Mouse (Mus musculus) inflammation-experienced regulatory T-cells, adult 6 months (primary cell): Measurements from ENCODE around the gene Eif4a1. TPM values are rescaled to one million over a fixed set of nuclear protein-coding genes. Genes with fewer than 3 reads are reported as not detected.
"Not testable (repeated sequence)": the region's sequence is repeated elsewhere in the genome, so short reads cannot be mapped to it uniquely, and the experiment has no call there.

Experiments
- ATAC-seq: one replicate; pipeline ENCODE4 v1.8.0; 2017
- polyA plus RNA-seq, 3 experiments: library from polyadenylated mRNA; unstranded; fragments of 100-300 nt; shearing (Covaris generic); gene quantifications; one replicate each; pipeline ENCODE4 v1.2.1; 2017

Eif4a1 gene
- polyA plus RNA-seq: 100 to 1,000 TPM; 156 to 375 (median 178) TPM

DNA sequence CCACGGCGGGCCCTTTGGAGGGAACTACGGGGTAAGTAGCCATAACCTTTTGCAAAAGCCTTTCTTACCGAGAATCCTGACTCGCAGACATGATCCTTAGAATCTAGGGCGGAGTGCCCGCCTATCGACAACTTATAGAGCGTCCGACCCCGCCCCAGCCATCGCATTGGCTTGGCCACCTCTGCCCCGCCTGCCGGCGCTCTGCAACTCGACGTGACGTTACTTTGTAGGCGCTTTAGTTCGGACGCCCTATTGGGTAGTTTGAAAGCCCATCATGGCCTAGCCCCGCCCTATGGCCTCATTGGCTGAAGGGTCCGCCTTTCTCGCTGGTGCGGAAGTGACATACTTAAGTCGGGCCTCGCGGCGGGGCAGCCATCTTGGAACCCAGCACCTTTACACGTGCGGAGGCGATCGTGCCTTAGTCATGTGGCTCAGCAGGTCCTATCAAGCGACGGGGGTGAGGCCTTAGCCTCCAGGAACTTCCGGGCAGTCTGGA lies at the start of gene Eif4a1:
Gene Eif4a1, minus strand, starts transcription at position 213 of the 496 bp plus-strand sequence.
- ATAC-seq: peak; percentile 90

DNA sequence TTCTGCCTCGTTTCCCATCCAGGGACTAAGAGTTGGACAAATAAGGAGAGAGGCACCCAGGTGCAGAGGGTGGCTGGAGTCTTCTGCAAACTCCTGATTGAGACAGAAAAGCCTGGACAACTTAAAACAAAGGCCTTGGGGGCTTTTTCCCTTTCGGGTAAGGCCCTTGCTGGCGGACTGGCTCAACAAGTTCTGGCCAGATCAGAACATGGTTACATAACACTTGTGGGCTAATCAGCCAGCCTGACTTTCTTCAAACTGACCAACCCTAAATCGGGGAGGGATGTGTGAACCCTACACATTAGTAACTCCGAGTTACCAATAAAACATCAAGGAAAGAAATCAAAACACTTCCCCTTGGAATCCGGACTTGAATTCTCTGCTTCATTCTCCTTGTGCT lies 48.6 kb upstream of the Eif4a1 start:
- ATAC-seq: no peak

DNA sequence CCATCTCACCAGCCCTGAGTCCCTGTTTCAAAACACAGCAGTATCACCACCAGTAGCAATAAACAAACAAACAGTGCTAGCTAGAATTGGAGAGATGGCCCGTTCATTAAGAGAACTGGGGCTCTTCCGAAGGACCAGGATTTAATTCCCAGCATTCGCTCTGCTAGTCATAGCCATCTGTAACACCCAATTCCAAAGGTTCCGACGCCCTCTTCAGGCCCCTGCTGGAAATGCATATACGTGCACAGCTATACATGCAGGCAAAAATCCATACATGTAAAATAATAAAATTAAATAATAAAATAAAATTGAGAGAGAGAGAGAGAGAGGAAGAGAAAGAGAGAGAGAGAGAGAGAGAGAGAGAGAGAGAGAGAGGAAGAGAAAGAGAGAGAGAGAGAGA lies 47.2 kb upstream of the Eif4a1 start:
- no peak for ATAC-seq

DNA sequence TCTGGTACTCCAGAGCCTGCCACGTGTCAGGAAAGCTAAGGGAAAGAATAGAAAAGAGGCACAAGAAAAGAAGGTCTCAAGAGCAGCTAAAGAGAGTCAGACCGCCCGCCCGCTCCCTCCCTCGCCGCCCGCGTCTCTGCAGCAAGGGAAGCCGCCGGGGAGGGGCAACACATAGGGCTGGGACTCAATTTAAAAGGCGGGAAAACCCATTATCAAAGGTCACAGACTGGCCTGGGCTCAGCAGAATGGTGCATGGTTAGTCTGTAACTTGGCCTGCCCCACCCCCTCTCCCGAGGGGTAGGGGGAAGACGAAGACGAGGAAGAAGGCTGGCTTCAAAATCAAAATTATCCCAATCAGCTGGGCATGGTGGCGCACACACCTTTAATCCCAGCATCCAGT lies 46.4 kb upstream of the Eif4a1 start:
- ATAC-seq: no peak

DNA sequence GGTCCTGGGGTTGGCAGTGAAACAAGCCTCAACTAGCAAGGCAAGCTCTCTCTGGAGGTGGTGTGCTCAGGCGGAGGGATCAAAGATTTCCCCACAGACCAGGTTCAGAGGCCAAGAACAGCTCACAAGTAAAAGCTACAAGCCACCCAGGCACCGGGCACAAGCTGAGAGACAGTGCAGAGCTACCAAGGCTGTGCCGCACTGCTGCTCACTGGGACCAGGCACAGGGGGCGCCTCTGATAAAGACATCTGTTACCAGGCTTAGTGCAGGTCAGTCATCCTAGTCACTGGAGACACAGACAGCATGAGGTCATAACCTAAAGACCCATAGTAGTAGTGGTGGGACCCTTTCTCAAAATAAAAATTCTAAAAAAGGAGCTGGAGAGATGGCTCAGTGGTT lies 44.7 kb upstream of the Eif4a1 start:
- ATAC-seq: no peak

DNA sequence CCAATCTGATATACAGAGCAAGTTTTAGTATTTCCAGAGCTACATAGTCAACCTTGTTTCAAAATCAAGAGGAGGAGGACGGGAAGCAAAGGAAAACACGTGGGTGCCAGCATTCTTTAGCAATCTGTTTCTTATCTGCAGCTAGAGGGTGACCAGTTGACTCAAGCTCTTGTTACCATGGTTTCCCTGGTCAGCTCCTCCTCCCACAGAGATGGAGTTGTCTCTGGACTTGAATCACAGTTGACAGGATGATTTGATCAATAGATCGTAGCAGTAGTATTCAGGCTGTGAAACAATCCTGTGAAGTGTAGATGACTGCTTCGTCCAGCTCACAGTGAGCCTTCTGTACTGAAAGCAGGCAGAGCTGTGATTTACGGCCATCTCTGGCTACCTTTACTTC lies 43.7 kb upstream of the Eif4a1 start:
- ATAC-seq: no peak

DNA sequence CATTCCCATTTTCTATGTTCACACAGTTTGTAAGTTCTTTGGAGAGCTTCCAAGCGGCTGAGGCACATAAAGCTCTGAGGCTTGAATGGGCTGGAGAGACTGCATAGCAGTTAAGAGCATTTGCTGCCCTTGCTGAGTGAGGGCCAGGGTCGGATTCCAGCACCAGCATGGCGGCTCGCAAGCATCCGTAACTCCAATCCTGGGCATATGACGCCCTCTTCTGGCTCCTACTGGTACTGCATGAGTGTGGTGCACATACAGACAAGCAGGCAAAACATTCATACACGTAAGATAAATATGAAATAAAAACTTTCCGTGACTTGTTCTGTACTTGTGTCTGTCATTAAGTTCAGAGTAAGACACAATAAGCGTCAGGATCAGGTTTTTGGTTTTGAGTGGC lies 43.3 kb upstream of the Eif4a1 start:
- no peak for ATAC-seq

DNA sequence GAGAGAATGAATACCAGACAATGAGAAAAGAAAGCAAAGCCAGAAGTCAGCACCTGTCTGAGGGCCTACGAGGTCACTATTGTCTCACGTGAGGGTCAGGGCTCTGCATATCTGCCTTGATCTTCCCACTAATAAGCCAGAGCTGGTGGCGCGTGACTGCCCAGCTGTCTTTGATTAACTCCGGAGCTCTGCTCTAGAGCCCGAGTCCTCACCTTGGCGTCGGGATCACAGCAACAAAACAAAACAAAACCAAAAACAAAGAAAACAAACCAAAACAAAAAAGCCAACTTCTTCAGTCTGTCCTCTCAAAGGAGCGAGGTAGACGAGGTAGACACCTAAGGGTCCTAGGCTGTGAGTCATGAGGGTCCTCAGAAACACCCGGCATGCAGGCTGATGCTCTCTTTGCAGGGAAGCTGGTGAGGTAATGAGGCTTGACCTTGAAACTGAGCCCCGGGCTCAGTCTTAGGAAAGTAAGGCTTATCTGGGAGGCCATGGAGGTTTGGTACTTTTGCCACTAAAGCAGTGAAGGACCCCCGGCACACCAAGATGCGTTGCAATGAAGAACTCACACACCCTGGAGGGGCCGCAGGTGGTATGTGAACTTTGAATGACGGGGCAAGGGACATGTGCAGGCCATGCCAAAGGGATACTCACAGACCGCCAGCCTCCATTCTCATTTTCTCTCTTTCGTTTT lies 42.6 kb upstream of the Eif4a1 start:
- no peak for ATAC-seq

DNA sequence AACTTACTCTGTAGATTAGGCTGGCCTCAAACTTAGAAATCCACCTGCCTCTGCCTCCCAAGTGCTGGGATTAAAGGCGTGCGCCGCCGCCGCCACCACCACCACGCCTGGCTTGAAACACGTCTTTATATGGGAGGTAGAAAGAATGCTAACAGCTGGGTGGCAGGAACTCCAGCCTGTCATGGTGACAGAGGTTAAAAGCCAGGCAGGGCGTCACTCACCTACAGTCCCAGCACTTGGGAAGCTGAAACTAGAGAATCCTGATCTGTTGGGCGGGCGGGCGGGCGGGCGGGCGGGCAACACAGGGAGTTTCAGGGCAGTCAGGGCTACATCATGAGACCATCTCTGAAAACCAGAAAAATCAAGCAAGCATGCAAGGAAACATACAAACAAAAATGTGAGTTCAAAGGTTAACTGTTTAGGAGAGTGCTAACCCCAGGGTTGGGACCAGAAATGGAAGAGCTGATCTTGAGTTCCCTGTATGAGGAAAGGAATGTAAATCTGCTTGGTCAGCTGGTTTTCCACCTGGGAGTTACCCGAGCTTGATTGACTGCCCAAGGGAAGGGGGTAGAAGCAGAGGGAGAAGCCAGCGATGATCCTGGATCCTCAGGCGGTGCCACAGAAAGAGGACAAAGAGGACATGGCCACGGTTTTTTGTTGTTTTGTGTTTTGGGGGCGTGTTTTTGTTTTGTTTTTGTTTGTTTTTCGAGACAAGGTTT lies 40.9 kb upstream of the Eif4a1 start:
- no peak for ATAC-seq

DNA sequence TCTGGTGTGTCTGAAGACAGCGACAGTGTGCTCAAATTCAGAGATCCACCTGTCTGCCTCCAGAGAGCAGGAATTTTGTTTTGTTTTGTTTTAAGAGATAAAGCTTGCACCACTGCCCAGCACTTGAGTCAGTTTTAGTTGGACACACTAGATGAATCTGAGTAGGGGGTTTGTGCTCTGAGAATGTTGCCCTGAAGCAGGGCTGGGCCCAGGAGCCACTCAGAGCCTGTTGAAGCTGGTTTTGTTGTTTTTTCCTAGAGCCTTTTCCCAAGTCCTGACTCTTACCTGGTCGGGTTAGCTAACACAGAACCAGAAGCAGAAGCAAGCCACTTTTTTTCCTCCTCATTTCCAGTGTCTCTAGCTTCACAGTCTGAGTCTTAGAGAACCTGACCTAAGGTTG lies 38.9 kb upstream of the Eif4a1 start:
- no peak for ATAC-seq

DNA sequence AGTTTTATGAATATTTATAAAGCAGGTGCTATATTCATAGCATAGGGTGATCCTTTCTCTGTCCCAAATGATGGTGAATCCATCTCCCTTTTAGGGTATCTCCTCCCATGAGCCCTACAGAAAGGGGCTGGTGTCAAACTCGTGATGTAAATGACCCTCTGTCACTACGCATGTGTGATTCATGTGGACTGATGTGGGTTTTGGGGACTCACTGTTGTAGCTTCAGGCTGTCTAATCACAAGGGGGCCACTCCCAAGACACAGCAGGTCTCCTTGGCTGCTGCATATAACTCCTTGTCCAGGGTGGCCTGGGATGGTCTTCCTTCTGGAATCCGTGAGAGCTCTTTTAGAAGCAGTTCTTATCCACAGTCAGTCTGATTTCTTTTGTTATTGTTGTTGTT lies 38.2 kb upstream of the Eif4a1 start:
- no peak for ATAC-seq

DNA sequence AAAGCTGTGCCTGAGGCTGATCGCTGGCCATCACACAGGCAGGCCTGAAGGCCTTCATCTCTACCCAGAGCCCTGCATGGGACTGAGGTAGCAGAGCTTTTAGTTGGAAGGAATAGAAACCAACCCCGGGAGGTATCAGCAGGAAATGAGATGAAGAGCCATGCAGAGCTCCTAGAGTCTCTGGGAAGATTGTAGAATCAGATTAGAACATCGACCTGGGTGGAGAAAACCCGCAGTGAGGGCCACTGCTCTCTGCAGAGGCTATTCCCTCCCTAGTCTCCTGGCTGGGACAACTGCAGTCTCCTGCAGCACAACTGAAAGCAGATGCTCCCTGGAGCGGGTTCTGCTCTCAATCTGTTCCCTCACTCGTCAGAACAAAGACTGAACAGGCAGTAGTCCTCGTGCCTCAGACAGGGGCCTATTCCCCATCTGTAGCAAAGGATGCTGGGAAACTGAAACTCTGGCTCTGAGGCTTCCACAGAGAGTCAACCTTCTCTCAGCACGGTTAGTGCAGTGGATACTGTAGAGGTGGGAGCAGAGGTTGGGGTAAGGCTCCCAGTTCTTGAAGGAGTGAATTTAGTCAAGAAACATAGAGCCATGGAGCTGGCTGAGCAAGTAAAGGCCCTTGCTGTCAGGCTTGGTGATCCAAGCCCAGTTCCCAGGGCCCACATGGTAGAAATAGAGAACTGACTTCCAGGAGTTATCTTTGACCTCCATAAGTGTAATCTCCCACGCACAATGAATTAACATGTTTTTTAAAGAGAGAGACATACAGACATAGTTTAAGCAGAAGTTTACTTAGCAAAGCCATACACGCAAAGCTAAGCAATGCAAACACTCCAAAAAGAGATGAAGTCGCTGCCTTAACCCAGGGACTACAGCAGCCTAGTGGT lies 37.6 kb upstream of the Eif4a1 start:
- ATAC-seq: no peak

DNA sequence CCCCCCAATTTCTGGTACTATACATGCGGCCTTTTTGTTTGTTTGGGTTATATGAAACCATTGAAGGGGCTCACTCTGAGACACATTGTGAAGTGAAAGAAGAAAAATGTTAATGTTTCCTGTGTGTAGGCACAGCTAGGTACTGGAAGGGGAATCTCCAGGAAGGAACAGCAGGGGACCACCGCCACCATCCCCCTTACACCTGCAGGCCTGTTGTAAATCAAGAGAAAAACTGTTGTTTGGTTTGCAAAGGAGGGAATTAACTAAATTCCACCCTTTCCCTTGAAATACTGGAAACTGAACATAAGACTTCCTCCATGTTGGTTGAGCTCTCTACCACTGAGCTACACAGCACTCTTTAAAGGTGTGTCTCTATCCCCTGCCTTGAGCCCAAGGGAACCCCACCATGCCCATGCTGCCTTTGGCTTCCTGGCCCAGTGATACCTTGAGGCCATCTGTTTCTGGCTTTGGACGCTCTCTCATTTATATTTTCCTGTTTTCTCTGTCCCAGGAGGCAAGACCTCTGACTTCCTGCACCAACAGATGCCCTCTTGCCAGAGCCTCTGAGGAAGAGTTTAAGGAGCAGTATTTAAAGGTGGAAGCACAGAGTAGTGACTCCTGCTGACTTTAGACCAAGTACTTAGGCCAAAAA lies 36.5 kb upstream of the Eif4a1 start:
- ATAC-seq: no peak

DNA sequence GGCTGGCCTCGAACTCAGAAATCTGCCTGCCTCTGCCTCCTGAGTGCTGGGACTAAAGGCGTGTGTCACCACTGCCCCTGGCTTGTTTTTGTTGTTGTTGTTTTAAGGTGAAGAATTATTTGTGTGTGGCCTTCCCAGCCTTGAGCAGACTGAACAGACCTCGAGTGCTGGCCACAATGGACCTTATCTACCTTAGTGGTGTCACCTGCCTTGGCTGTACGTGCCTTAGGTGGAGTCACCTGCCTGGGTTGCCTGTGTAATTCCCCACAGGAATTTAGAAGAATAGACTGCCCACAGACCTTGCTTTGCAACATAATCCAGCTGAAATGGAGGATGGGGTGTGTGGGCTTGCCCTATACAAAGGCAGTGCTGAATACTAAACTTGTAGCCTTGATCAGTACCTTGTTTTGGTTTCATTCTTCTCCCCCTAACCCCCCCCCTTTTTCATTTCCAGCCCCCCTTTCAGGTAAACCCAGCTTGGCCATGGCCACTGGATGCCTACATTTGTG lies 35.7 kb upstream of the Eif4a1 start:
- ATAC-seq: no peak

DNA sequence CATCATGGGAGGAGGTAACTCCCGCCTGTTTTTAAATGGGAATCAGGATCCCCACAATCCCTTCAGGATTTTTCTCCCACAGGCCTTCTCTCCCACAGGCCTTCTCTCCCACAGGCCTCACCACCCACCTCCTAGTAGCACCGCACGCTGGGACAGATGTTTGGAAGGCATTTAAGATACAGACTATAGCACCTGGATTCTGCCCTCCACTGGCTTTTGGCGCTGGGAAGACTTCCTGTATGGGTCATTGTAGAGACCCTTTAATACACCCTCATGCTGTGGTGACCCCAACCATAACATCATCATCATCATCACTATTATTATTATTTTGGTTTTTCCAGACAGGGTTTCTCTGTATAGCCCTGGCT lies 35.2 kb upstream of the Eif4a1 start:
- ATAC-seq: no peak

DNA sequence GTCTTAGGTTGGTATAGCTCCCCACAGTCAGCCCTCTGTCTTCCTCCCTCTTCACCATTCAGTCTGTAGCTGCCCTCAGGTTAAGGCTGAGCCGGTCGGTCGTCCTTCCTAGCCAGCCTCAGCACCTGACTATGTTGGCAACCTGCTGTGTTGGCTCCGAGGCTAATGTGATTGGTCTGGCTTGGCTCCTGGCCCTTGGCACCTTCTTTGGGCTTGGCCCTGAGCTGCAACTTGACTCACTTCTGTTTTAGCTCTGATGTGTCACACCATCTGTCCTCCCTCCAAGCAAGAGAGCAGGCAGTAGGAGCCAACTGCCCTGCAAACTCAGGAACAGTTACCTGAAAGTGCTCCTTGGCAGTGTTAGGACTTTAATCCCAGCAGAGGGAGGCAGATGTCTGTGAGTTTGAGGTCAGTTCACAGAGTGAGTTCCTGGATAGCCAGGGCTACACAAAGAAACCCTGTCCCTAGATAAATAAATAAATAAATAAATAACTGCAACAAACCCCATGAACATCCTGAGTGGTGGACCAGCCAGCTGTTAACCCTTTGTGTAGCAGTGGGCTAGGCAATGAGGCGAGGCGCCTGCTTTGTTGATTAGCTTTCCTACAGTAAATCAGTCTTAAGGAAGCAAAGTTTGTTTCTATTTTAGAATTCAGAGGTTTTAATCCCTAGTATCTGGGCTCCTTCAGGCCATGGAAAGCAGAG lies 34.7 kb upstream of the Eif4a1 start:
- ATAC-seq: no peak

DNA sequence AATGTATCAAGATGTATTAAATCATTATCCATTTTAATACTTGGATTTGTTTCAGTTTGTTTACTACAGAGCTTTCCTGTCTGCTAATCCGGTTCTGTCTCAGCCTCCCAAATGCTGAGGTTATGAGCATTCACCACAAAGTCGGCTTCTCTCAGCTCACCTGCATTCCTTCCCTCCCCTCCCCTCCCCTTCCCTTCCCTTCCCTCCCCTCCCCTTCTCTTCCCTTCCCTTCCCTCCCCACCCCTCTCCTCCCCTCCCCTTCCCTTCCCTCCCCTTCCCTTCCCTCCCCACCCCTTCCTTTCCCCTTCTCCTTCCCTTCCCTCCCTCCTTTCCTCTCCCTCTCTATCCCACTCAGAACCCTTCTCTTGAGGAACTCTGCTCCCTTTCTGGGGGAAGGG lies 32.4 kb upstream of the Eif4a1 start:
- no peak for ATAC-seq

DNA sequence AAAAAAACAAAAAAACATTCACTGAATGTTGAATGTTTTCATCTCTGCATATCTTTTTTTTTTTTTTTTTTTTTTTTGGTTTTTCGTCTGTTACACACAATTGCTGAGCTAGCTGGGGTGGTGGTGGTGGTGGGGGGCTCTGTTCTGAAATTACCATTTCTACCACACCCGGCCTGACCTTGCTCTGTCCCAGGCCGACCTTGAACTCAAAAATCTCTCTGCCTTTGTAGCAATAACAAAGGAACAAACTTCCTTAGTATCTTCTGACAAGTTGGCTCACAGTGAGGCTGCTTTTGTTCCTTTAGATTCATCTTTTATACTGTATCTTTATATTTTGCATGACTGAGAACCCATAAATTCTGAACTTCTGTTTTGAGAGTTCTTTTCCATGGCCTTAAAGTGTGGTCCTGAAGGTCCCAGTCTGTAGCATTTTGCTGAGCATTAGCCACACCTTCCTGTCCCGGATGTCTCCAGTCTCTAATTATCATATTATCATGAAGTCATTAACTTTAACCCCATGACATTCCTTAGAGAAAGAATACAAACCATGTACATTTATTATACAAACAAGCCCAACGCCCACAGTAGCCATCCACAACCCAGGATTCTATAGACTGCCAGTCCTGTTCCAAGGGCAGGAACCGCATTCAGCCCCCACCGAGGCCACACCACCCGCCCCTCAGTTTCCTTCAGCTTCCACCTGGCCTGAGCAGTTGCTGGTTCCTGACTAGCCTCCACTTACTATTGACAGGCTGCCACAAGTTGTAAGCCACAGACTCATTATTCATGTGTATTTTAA lies 31.8 kb upstream of the Eif4a1 start:
- ATAC-seq: no peak

DNA sequence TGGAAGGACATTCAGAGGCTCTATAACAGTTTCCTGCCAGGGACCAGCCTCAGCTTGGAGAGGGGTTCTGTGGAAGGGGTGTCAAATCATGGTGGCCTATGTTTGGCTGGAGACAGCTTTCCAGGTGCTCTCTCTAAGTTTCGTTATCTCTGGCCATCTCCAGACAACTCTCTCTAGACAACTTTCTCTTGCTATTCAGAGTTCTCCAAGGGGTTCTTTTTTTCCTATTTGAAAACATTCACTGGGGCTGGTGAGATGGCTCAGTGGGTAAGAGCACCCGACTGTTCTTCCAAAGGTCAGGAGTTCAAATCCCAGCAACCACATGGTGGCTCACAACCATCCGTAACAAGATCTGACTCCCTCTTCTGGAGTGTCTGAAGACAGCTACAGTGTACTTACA lies 31.2 kb upstream of the Eif4a1 start:
- not testable (repeated sequence) for ATAC-seq

DNA sequence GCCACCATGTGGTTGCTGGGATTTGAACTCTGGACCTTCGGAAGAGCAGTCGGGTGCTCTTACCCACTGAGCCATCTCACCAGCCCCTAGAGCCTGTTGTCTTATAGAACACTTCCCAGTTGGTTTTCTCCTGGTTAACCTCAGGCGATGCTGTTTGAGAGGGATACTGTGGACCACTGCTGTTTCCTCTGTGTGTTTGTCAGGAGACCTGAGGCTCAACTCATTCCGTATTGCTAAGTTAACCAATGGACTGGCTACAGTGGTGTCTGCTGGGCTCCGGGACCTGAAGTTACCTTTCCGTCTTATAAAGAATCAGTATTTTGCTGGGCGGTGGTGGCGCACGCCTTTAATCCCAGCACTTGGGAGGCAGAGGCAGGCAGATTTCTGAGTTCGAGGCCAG lies 30.7 kb upstream of the Eif4a1 start:
- ATAC-seq: not testable (repeated sequence)

DNA sequence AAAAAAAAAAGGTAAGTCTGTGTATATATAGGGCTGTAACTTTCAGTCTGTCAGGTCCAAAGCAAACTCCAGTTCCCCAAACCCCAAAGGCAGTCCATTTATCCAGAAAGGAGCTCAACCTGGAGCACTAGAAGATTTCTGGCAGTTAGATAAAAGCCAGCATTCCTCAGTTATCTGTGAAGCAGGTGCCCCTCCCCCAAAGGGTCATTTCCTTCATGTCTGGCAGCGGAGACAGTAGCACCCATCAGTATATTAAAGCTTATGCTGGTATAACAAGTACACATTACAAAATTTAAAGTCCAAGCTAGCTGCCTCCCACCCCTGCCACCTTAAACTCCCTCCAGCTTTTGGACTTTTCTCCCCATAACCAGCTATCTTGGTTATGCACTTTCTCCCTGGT lies 27.4 kb upstream of the Eif4a1 start:
- ATAC-seq: no peak
